Mouse (Mus musculus) cerebellum, adult 2 months (tissue): Measurements from ENCODE around the gene Cdc42bpa. TPM values are rescaled to one million over a fixed set of nuclear protein-coding genes. Genes with fewer than 3 reads are reported as not detected.

Experiments used
- DNase-seq, 2 experiments: peaks; one replicate each; pipeline ENCODE4 v3.0.0; 2021
- H3K27ac ChIP-seq: fragments of 200-500 bp; 2 replicates; pipeline ENCODE4 v1.5.1; 2012; ENCODE audit warnings: low read length, control low read depth, inconsistent platforms; ENCODE audit not compliant: insufficient read depth
- H3K27me3 ChIP-seq: fragments of 200-500 bp; 2 replicates; pipeline ENCODE4 v1.6.1; 2012; ENCODE audit warnings: inconsistent platforms, mild to moderate bottlenecking, low read length, moderate library complexity; ENCODE audit not compliant: control insufficient read depth, insufficient read depth
- H3K4me1 ChIP-seq: fragments of 200-500 bp; 2 replicates; pipeline ENCODE4 v1.6.1; 2011; ENCODE audit warnings: low read length; ENCODE audit not compliant: control insufficient read depth, insufficient read depth
- H3K4me3 ChIP-seq: fragments of 200-500 bp; replicated peaks from 2 replicates; pipeline ENCODE3; 2011; ENCODE audit warnings: mild to moderate bottlenecking, low read depth, low read length, control low read depth; ENCODE audit not compliant: insufficient read depth
- CTCF ChIP-seq: fragments of 200-500 bp; IDR thresholded peaks from 2 replicates; pipeline ENCODE4 v1.5.1; 2011; ENCODE audit warnings: low read depth, mild to moderate bottlenecking, control low read depth, low read length, moderate library complexity, borderline replicate concordance; ENCODE audit not compliant: insufficient read depth
- POLR2A ChIP-seq: fragments of 200-500 bp; IDR thresholded peaks from 2 replicates; pipeline ENCODE4 v1.6.1; 2011; ENCODE audit warnings: low read length, control low read depth, borderline replicate concordance; ENCODE audit not compliant: insufficient read depth
- WGBS: fragments of 180-500 bp; shearing (Covaris S2); methylation state at CpG from one replicate; pipeline ENCODE4 v1.1.7; 2018; 5-methylcytosine and 5-hydroxymethylcytosine counted together
- polyA plus RNA-seq: library from polyadenylated mRNA; depleted of rRNA; stranded (reverse); fragments of >200 nt; gene quantifications from 2 replicates; pipeline ENCODE4 v1.2.3, GENCODE M21; 2012

The Cdc42bpa gene
- polyA plus RNA-seq, 1 experiment: 145 TPM

- WGBS: 89% methylated on average over 6 of the region's 6 CpGs
- no peaks in the 10 kb centered on the region for H3K27me3 ChIP-seq
- peaks cover 9% of the 10 kb centered on the region; the same call in 1 of the 2 replicates for H3K4me1 ChIP-seq
- H3K27ac ChIP-seq: no peak overlapping the region
- TF ChIP-seq CTCF (no peak), POLR2A (no peak)
- no peak overlapping the region for H3K4me3 ChIP-seq
- DNase-seq: no peak
Measured at GRCm38 (mm10) chr1:179927102-179927501, 33.2 kb upstream of the Cdc42bpa start.

- DNase-seq: no peak
- WGBS: 72% methylated on average over 7 of the region's 7 CpGs
- Histone ChIP-seq H3K4me1 (peaks cover 9% of the 10 kb centered on the region; the same call in 1 of the 2 replicates), H3K4me3 (no peak overlapping the region), H3K27me3 (no peaks in the 10 kb centered on the region), H3K27ac (no peak overlapping the region)
- TF ChIP-seq CTCF: peak; percentile 27; the same call in 1 of the 2 replicates
- TF ChIP-seq POLR2A: no peak
Measured at GRCm38 (mm10) chr1:179928822-179929221, 31.4 kb upstream of the Cdc42bpa start.

- TF ChIP-seq CTCF (no peak), POLR2A (no peak)
- DNase-seq: peak in 1 of 2 experiments; percentile 50
- Histone ChIP-seq H3K4me3 (no peak overlapping the region), H3K27ac (no peak overlapping the region), H3K27me3 (no peaks in the 10 kb centered on the region), H3K4me1 (peaks cover 9% of the 10 kb centered on the region; the same call in 1 of the 2 replicates)
- 41% methylated on average over 3 of the region's 3 CpGs for WGBS
Measured at GRCm38 (mm10) chr1:179931247-179931646, 29.0 kb upstream of the Cdc42bpa start.

GRCm38 (mm10) chr1:179934064-179934463 lies 26.2 kb upstream of the Cdc42bpa start:
- DNase-seq: no peak
- Histone ChIP-seq H3K27ac (no peak overlapping the region), H3K4me1 (peaks cover 9% of the 10 kb centered on the region; the same call in 1 of the 2 replicates), H3K27me3 (no peaks in the 10 kb centered on the region), H3K4me3 (no peak overlapping the region)
- TF ChIP-seq POLR2A (no peak), CTCF (no peak)
- 87% methylated on average over 3 of the region's 3 CpGs for WGBS

- H3K4me3 ChIP-seq: no peak overlapping the region
- TF ChIP-seq POLR2A: no peak
- peak in 1 of 2 experiments; percentile 13 for DNase-seq
- no peaks in the 10 kb centered on the region; the same call in 1 of the 2 replicates for H3K4me1 ChIP-seq
- no peak overlapping the region for H3K27ac ChIP-seq
- 58% methylated on average over 23 of the region's 23 CpGs for WGBS
- no peaks in the 10 kb centered on the region for H3K27me3 ChIP-seq
Measured at GRCm38 (mm10) chr1:179940071-179940786, 20.0 kb upstream of the Cdc42bpa start.

GRCm38 (mm10) chr1:179940787-179941352 lies 19.4 kb upstream of the Cdc42bpa start:
- DNase-seq: peak in 1 of 2 experiments; percentile 4
- Histone ChIP-seq H3K4me1 (no peaks in the 10 kb centered on the region; the same call in 1 of the 2 replicates), H3K27ac (no peak overlapping the region), H3K4me3 (no peak overlapping the region), H3K27me3 (no peaks in the 10 kb centered on the region)
- TF ChIP-seq CTCF (no peak), POLR2A (no peak)
- 91% methylated on average over 14 of the region's 14 CpGs for WGBS

- Histone ChIP-seq H3K4me1 (peaks cover 11% of the 10 kb centered on the region), H3K27ac (no peak overlapping the region), H3K27me3 (no peaks in the 10 kb centered on the region), H3K4me3 (no peak overlapping the region)
- 92% methylated on average over 10 of the region's 10 CpGs for WGBS
- no peak for TF ChIP-seq CTCF
- no peak for TF ChIP-seq POLR2A
- no peak for DNase-seq
Measured at GRCm38 (mm10) chr1:179945017-179945416, 15.3 kb upstream of the Cdc42bpa start.

GRCm38 (mm10) chr1:179946616-179947015 lies 13.7 kb upstream of the Cdc42bpa start:
- DNase-seq: peak; percentile 59 to 79
- peaks cover 13% of the 10 kb centered on the region for H3K4me1 ChIP-seq
- WGBS: 12% methylated on average over 2 of the region's 2 CpGs
- no peak for TF ChIP-seq POLR2A
- TF ChIP-seq CTCF: no peak
- no peak overlapping the region for H3K27ac ChIP-seq
- no peaks in the 10 kb centered on the region for H3K27me3 ChIP-seq
- no peak overlapping the region for H3K4me3 ChIP-seq
